Mouse (Mus musculus): ENCODE results near the gene Nsdhl. TPM values are rescaled to one million over a fixed set of nuclear protein-coding genes. Genes with fewer than 3 reads are reported as not detected.

The Nsdhl gene
- polyA plus RNA-seq, 1 experiment, result 0.09 TPM

GRCm38 (mm10) chrX:72988431-72988830 lies 70.1 kb downstream of the Nsdhl start:
- Histone ChIP-seq H3K9me3 (ENCODE audit: control insufficient read depth, low read length) (peaks cover 3% of the 10 kb centered on the region; the same call in 1 of the 2 replicates), H3K4me3 (replicated peaks) (no peak overlapping the region), H3K4me1 (ENCODE audit: control insufficient read depth) (no peaks in the 10 kb centered on the region; the same call in none of the 2 replicates), H3K27me3 (ENCODE audit: control insufficient read depth) (peaks cover 63% of the 10 kb centered on the region), H3K36me3 (ENCODE audit: control insufficient read depth) (no peaks in the 10 kb centered on the region)
- TF ChIP-seq TAL1 (IDR thresholded peaks at IDR 0.05; ENCODE audit: low read length), result no peak
- no peak for TF ChIP-seq GATA1 (IDR thresholded peaks at IDR 0.05; ENCODE audit: low read length)

GRCm38 (mm10) chrX:72990581-72990980 lies 72.2 kb downstream of the Nsdhl start:
- H3K9me3 ChIP-seq (ENCODE audit: control insufficient read depth, low read length), result peaks cover 3% of the 10 kb centered on the region; the same call in 1 of the 2 replicates
- no peak overlapping the region for H3K4me3 ChIP-seq (replicated peaks)
- H3K27me3 ChIP-seq (ENCODE audit: control insufficient read depth), result peaks cover 57% of the 10 kb centered on the region
- no peaks in the 10 kb centered on the region; the same call in 1 of the 2 replicates for H3K4me1 ChIP-seq (ENCODE audit: control insufficient read depth)
- no peaks in the 10 kb centered on the region for H3K36me3 ChIP-seq (ENCODE audit: control insufficient read depth)
- TF ChIP-seq GATA1 (IDR thresholded peaks at IDR 0.05; ENCODE audit: low read length), result no peak
- no peak for TF ChIP-seq TAL1 (IDR thresholded peaks at IDR 0.05; ENCODE audit: low read length)

- Histone ChIP-seq H3K4me3 (replicated peaks) (no peak overlapping the region), H3K27me3 (ENCODE audit: control insufficient read depth) (peaks cover 49% of the 10 kb centered on the region), H3K9me3 (ENCODE audit: control insufficient read depth, low read length) (peaks cover under 1% of the 10 kb centered on the region; the same call in 1 of the 2 replicates), H3K36me3 (ENCODE audit: control insufficient read depth) (no peaks in the 10 kb centered on the region), H3K4me1 (ENCODE audit: control insufficient read depth) (no peaks in the 10 kb centered on the region)
- TF ChIP-seq TAL1 (IDR thresholded peaks at IDR 0.05; ENCODE audit: low read length) (no peak), GATA1 (IDR thresholded peaks at IDR 0.05; ENCODE audit: low read length) (no peak)
These were observed 74.0 kb downstream of the Nsdhl start for GRCm38 (mm10) chrX:72992291-72992919.

- Histone ChIP-seq H3K9me3 (ENCODE audit: control insufficient read depth, low read length) (no peaks in the 10 kb centered on the region), H3K4me3 (replicated peaks) (no peak overlapping the region), H3K4me1 (ENCODE audit: control insufficient read depth) (no peaks in the 10 kb centered on the region), H3K27me3 (ENCODE audit: control insufficient read depth) (peaks cover 34% of the 10 kb centered on the region), H3K36me3 (ENCODE audit: control insufficient read depth) (no peaks in the 10 kb centered on the region)
- TF ChIP-seq TAL1 (IDR thresholded peaks at IDR 0.05; ENCODE audit: low read length) (no peak), GATA1 (IDR thresholded peaks at IDR 0.05; ENCODE audit: low read length) (no peak)
These were observed 77.2 kb downstream of the Nsdhl start for GRCm38 (mm10) chrX:72995542-72995941.

- H3K4me3 ChIP-seq (replicated peaks), result peak overlapping the region; percentile 46
- peaks cover 13% of the 10 kb centered on the region for H3K27me3 ChIP-seq (ENCODE audit: control insufficient read depth)
- peaks cover 55% of the 10 kb centered on the region for H3K4me1 ChIP-seq (ENCODE audit: control insufficient read depth)
- no peaks in the 10 kb centered on the region for H3K36me3 ChIP-seq (ENCODE audit: control insufficient read depth)
- H3K9me3 ChIP-seq (ENCODE audit: control insufficient read depth, low read length), result no peaks in the 10 kb centered on the region
- no peak for TF ChIP-seq TAL1 (IDR thresholded peaks at IDR 0.05; ENCODE audit: low read length)
- TF ChIP-seq GATA1 (IDR thresholded peaks at IDR 0.05; ENCODE audit: low read length), result no peak
These were observed 84.8 kb downstream of the Nsdhl start for GRCm38 (mm10) chrX:73003110-73003509.

GRCm38 (mm10) chrX:73005678-73006077 lies 87.3 kb downstream of the Nsdhl start:
- H3K4me3 ChIP-seq (replicated peaks), result peak overlapping the region; percentile 26
- H3K9me3 ChIP-seq (ENCODE audit: control insufficient read depth, low read length), result no peaks in the 10 kb centered on the region
- H3K36me3 ChIP-seq (ENCODE audit: control insufficient read depth), result no peaks in the 10 kb centered on the region
- peaks cover 3% of the 10 kb centered on the region for H3K27me3 ChIP-seq (ENCODE audit: control insufficient read depth)
- TF ChIP-seq TAL1 (IDR thresholded peaks at IDR 0.05; ENCODE audit: low read length) (peak; percentile 64), GATA1 (IDR thresholded peaks at IDR 0.05; ENCODE audit: low read length) (peak; percentile 52; the same call in 1 of the 2 replicates)
- H3K4me1 ChIP-seq (ENCODE audit: control insufficient read depth), result peaks cover 69% of the 10 kb centered on the region

- peaks cover 61% of the 10 kb centered on the region for H3K4me1 ChIP-seq (ENCODE audit: control insufficient read depth)
- no peak for TF ChIP-seq GATA1 (IDR thresholded peaks at IDR 0.05; ENCODE audit: low read length)
- H3K9me3 ChIP-seq (ENCODE audit: control insufficient read depth, low read length), result no peaks in the 10 kb centered on the region
- H3K27me3 ChIP-seq (ENCODE audit: control insufficient read depth), result no peaks in the 10 kb centered on the region
- H3K36me3 ChIP-seq (ENCODE audit: control insufficient read depth), result no peaks in the 10 kb centered on the region
- H3K4me3 ChIP-seq (replicated peaks), result peak overlapping the region; percentile 62
These were observed 89.5 kb downstream of the Nsdhl start for GRCm38 (mm10) chrX:73007597-73008479.

Other genes with a start within 250 kb of the Nsdhl start
- gene Gabrq, start 93.4 kb upstream of the Nsdhl start, polyA plus RNA-seq (2012), result not detected in 2 replicates
- gene Cetn2, start 146 bp upstream of the Nsdhl start, polyA plus RNA-seq (2012), result 0.20 and 0.21 TPM in 2 replicates
- gene Zfp185, start 68.8 kb downstream of the Nsdhl start, polyA plus RNA-seq (2012), result 0.01 TPM in 1 of 2 replicates, not detected in the other
- gene Pnma5, start 118.5 kb downstream of the Nsdhl start, polyA plus RNA-seq (2012), result not detected in 2 replicates
- not detected in 2 replicates for gene Pnma3, start 146.2 kb downstream of the Nsdhl start, polyA plus RNA-seq (2012)
- not detected in 2 replicates for gene Xlr4a, start 163.9 kb downstream of the Nsdhl start, polyA plus RNA-seq (2012)
- not detected in 2 replicates for gene Xlr3a, start 178.5 kb downstream of the Nsdhl start, polyA plus RNA-seq (2012)
- not detected in 2 replicates for gene Gm14685, start 198.5 kb downstream of the Nsdhl start, polyA plus RNA-seq (2012)
- gene Xlr5b, start 230.2 kb downstream of the Nsdhl start, polyA plus RNA-seq (2012), result not detected in 2 replicates
- gene DXBay18, start 230.9 kb downstream of the Nsdhl start, polyA plus RNA-seq (2012), result not detected in 2 replicates

All from erythroblast, embryonic 14.5 days (primary cell).